In genomic region chr6:6265761-6266160, GRCm38 (mm10) we compare ENCODE assay signal across 22 mouse cellular contexts. TPM values are rescaled to one million over a fixed set of nuclear protein-coding genes. Genes with fewer than 3 reads are reported as not detected.
DNase-seq lines count a peak whose midpoint lies in the region; ATAC-seq and TF ChIP-seq lines count a peak whose summit lies in the region.
"Had no signal": no experiment of that assay in that cellular context is flagged by ENCODE, and none has a peak within 500 bp of the region (broad histone marks: within the 10 kb centered on the region; RNA-seq: fewer than 3 reads in every experiment).

No protein-coding gene starts in this region.

- no peak for TF ChIP-seq CTCF in cerebellum, adult 2 months (IDR thresholded peaks at IDR 0.05; ENCODE audit: borderline replicate concordance, insufficient read depth, low read depth, low read length)

- no peak overlapping the region for H3K4me2 ChIP-seq in lung, embryonic 16.5 days (ENCODE audit: low read depth, low read length)
- H3K4me2 ChIP-seq in limb, embryonic 14.5 days (replicated peaks; ENCODE audit: low read depth, low read length, severe bottlenecking): no peak overlapping the region
- H3K4me2 ChIP-seq: embryonic facial prominence, embryonic 13.5 days; embryonic facial prominence, embryonic 15.5 days; forebrain, embryonic 12.5 days had no signal

- H3K27ac ChIP-seq in lung, embryonic 16.5 days (ENCODE audit: low read length): no peak overlapping the region
- no peak overlapping the region for H3K27ac ChIP-seq in limb, embryonic 14.5 days (replicated peaks; ENCODE audit: low read depth, low read length)
- no peak overlapping the region for H3K27ac ChIP-seq in cerebellum, adult 2 months (ENCODE audit: insufficient read depth, low read length)
- H3K27ac ChIP-seq: embryonic facial prominence, embryonic 13.5 days; embryonic facial prominence, embryonic 15.5 days; forebrain, embryonic 10.5 days; forebrain, embryonic 12.5 days had no signal

- ATAC-seq in lung, embryonic 16.5 days (ENCODE audit: low read depth): 0 out of 2 replicates have a peak, but pooled peaks have one; percentile 31
- peak; percentile 62 for ATAC-seq in limb, embryonic 14.5 days (ENCODE audit: low FRiP score, low read depth)
- ATAC-seq: activated CD4-positive, CD25-positive, alpha-beta regulatory T cell, adult 4 months; forebrain, embryonic 14.5 days; forebrain, embryonic 16.5 days had no signal

- H3K4me3 ChIP-seq in lung, embryonic 16.5 days (ENCODE audit: low read length): no peak overlapping the region
- H3K4me3 ChIP-seq in limb, embryonic 14.5 days (replicated peaks; ENCODE audit: low read length): no peak overlapping the region
- H3K4me3 ChIP-seq in cerebellum, adult 2 months (replicated peaks; ENCODE audit: insufficient read depth, low read depth, low read length): no peak overlapping the region
- H3K4me3 ChIP-seq: embryonic facial prominence, embryonic 13.5 days; embryonic facial prominence, embryonic 15.5 days; erythroblast, embryonic 14.5 days; forebrain, embryonic 10.5 days; forebrain, embryonic 12.5 days had no signal

- H3K9ac ChIP-seq in lung, embryonic 16.5 days (ENCODE audit: low read length): no peak overlapping the region
- H3K9ac ChIP-seq in limb, embryonic 14.5 days (ENCODE audit: low read depth, low read length, severe bottlenecking): no peak overlapping the region
- H3K9ac ChIP-seq: embryonic facial prominence, embryonic 13.5 days; embryonic facial prominence, embryonic 15.5 days; forebrain, embryonic 12.5 days had no signal

- no peaks in the 10 kb centered on the region for H3K36me3 ChIP-seq in lung, embryonic 16.5 days (ENCODE audit: control insufficient read depth, insufficient read depth, low read length)
- no peaks in the 10 kb centered on the region for H3K36me3 ChIP-seq in limb, embryonic 14.5 days (ENCODE audit: control insufficient read depth, insufficient read depth, low read length)
- H3K36me3 ChIP-seq: embryonic facial prominence, embryonic 13.5 days; embryonic facial prominence, embryonic 15.5 days; forebrain, embryonic 10.5 days; forebrain, embryonic 12.5 days had no signal

- no peaks in the 10 kb centered on the region for H3K9me3 ChIP-seq in lung, embryonic 16.5 days (ENCODE audit: control insufficient read depth, low read length)
- no peaks in the 10 kb centered on the region for H3K9me3 ChIP-seq in limb, embryonic 14.5 days (ENCODE audit: control insufficient read depth, low read length)
- H3K9me3 ChIP-seq: embryonic facial prominence, embryonic 13.5 days; embryonic facial prominence, embryonic 15.5 days; forebrain, embryonic 10.5 days; forebrain, embryonic 12.5 days had no signal

- no peak for TF ChIP-seq POLR2A in limb, embryonic 14.5 days (IDR thresholded peaks at IDR 0.05; ENCODE audit: borderline replicate concordance, extremely low read depth, insufficient read depth, insufficient read length)
- no peak for TF ChIP-seq POLR2A in cerebellum, adult 2 months (IDR thresholded peaks at IDR 0.05; ENCODE audit: borderline replicate concordance, insufficient read depth, low read length)

- no peaks in the 10 kb centered on the region for H3K27me3 ChIP-seq in lung, embryonic 16.5 days (ENCODE audit: control insufficient read depth, insufficient read depth, low read depth, low read length)
- no peaks in the 10 kb centered on the region for H3K27me3 ChIP-seq in limb, embryonic 14.5 days (ENCODE audit: control insufficient read depth, insufficient read depth, low read length)
- no peaks in the 10 kb centered on the region for H3K27me3 ChIP-seq in cerebellum, adult 2 months (ENCODE audit: control insufficient read depth, insufficient read depth, low read length)
- H3K27me3 ChIP-seq: embryonic facial prominence, embryonic 13.5 days; embryonic facial prominence, embryonic 15.5 days; forebrain, embryonic 12.5 days had no signal

- intact Hi-C loops in heart, postnatal 14 days (cut with DNase I): no loop called here

- WGBS in lung, embryonic 16.5 days: 80% methylated on average over 7 of the region's 7 CpGs
- WGBS in limb, embryonic 14.5 days: 53% methylated on average over 7 of the region's 7 CpGs
- 82% methylated on average over 7 of the region's 7 CpGs for WGBS in cerebellum, adult 2 months

- no peaks in the 10 kb centered on the region for H3K4me1 ChIP-seq in lung, embryonic 16.5 days (replicated peaks; ENCODE audit: control insufficient read depth, insufficient read depth, low read length)
- H3K4me1 ChIP-seq in limb, embryonic 14.5 days (ENCODE audit: control insufficient read depth, insufficient read depth, low read length): peaks cover 8% of the 10 kb centered on the region
- no peaks in the 10 kb centered on the region for H3K4me1 ChIP-seq in cerebellum, adult 2 months (ENCODE audit: control insufficient read depth, insufficient read depth, low read length)
- H3K4me1 ChIP-seq: embryonic facial prominence, embryonic 15.5 days; forebrain, embryonic 10.5 days; forebrain, embryonic 12.5 days had no signal

- no peak for DNase-seq in lung, postnatal 4 days
- no peak for DNase-seq in limb, embryonic 14.5 days (ENCODE audit: low spot score)
- no peak for DNase-seq in cerebellum, adult 2 months
- DNase-seq in heart, postnatal 14 days: no peak
- DNase-seq: adrenal gland, adult 8-10 months; adrenal gland, postnatal 14 days; adrenal gland, postnatal 36 days; cerebellum, adult 11-12 months; cerebellum, adult 8-10 months; cerebellum, adult 9-11 months; cerebellum, postnatal 14 days; cerebellum, postnatal 36 days; embryo, embryonic 11 days had no signal

RNA-seq across cellular contexts. Expression of gene Slc25a13, which starts 48.8 kb away (rescaled TPM):
- 26.2 and 27.5 TPM in 2 replicates for polyA plus RNA-seq in lung, embryonic 16.5 days (2015; fragmentation: Nextera tagmentation; extraction: Ambion mirVana)
- 8.2 and 8.4 TPM in 2 replicates for polyA plus RNA-seq in limb, embryonic 14.5 days (2012; rRNA removed)
- 19.1 and 21.4 TPM in 2 replicates for polyA plus RNA-seq in limb, embryonic 14.5 days (2014; fragmentation: Nextera tagmentation; extraction: Ambion mirVana)
- 5.1 and 5.8 TPM in 2 replicates for polyA plus RNA-seq in cerebellum, adult 2 months (2012; rRNA removed)
- total RNA-seq in heart, postnatal 14 days (2021): 100 to 1,000 TPM in 1 of 2 experiments, 10 to 100 TPM in 1; 96.6 to 108 TPM
